Mouse (Mus musculus): ENCODE results near the gene Fam240a.

DNA sequence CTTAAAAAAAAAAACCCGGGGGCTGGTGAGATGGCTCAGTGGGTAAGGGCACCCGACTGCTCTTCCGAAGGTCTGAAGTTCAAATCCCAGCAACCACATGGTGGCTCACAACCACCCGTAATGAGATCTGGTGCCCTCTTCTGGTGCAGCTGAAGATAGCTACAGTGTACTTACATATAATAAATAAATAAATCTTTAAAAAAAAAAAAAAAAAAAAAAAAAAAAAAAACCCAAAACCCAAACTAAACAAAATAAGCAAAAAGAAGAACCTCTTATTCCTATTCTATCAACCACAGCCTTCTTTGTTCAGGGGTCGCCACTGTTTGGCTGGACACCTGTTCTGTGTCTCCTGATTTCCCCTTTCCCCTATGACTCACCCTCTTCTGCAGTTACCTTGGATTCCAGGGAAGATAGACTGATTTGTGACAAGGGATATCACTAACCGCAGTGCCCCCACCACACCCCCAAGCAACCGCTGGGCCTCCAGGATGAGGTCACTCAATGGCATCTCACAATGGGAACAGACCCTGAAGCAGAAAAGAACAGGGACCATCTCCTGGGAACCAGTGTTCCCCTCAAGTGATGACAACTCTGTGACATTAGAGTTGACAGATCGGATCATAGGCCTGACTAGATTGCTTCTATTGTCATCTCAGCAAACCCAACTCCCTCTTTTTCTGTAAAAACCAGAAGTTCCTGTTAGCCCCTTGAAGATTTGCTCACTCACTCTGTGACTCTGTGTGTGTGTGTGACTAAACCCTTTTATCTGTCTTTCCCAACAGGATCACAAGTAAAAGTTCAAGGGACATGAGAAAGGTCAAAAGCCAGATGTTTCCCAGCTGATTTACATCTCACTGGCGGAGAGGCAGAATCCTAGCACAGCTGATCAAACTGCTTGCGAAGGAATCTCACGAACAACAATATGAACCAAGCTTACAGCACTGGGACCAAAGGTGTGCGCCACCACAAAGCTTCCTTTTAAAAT, 21.1 kb upstream of the Fam240a start:
- TF ChIP-seq CTCF (IDR thresholded peaks at IDR 0.05; ENCODE audit: low read depth, low read length) (no peak), POLR2A (IDR thresholded peaks at IDR 0.05; ENCODE audit: insufficient read depth, low read length) (no peak)

Data from ES-Bruce4 (cell line).